Mouse (Mus musculus) stomach, postnatal 0 days (tissue): ENCODE measurements at regions not wholly inside any gene's neighbourhood (a gene's known extent, or its start where the extent isn't known, plus 50 kb on each side); places are given as distances from the start of the nearest gene placed in this dataset.

Source experiments
- ATAC-seq: fragments of 200-750 bp; cut with Nextera tagmentation; 2 replicates; pipeline ENCODE4 v1.8.0; 2017; ENCODE audit not compliant: low FRiP score, low TSS enrichment
- DNase-seq: peaks from one replicate; pipeline ENCODE4 v3.0.0-alpha.2; 2016; ENCODE audit warnings: low spot score
- H3K27ac ChIP-seq: fragments of 300-500 bp; sonication (generic); replicated peaks from 2 replicates; pipeline ENCODE4 v1.5.1; 2014; ENCODE audit warnings: mild to moderate bottlenecking, control low read depth
- H3K27me3 ChIP-seq: fragments of 300-500 bp; sonication (generic); 2 replicates; pipeline ENCODE4 v1.6.1; 2014; ENCODE audit warnings: low read length; ENCODE audit not compliant: control insufficient read depth, insufficient read depth
- H3K36me3 ChIP-seq: fragments of 300-500 bp; sonication (generic); 2 replicates; pipeline ENCODE4 v1.6.1; 2014; ENCODE audit warnings: low read length, mixed read lengths; ENCODE audit not compliant: control insufficient read depth, insufficient read depth
- H3K4me1 ChIP-seq: fragments of 300-500 bp; sonication (generic); replicated peaks from 2 replicates; pipeline ENCODE4 v1.6.1; 2014; ENCODE audit warnings: antibody characterized with exemption; ENCODE audit not compliant: control insufficient read depth, insufficient read depth
- H3K4me2 ChIP-seq: fragments of 300-500 bp; sonication (generic); replicated peaks from 2 replicates; pipeline ENCODE4 v1.6.1; 2014; ENCODE audit warnings: low read depth, mild to moderate bottlenecking, control low read depth, moderate library complexity
- H3K4me3 ChIP-seq: fragments of 300-500 bp; sonication (generic); 2 replicates; pipeline ENCODE4 v1.5.1; 2014; ENCODE audit warnings: low read depth, low read length, control low read depth
- H3K9ac ChIP-seq: fragments of 300-500 bp; sonication (generic); 2 replicates; pipeline ENCODE4 v1.6.1; 2014; ENCODE audit warnings: mild to moderate bottlenecking, low read length, control low read depth, mixed read lengths
- H3K9me3 ChIP-seq: fragments of 300-500 bp; sonication (generic); 2 replicates; pipeline ENCODE4 v1.6.1; 2016; ENCODE audit warnings: low read length; ENCODE audit not compliant: control insufficient read depth
- CTCF ChIP-seq: IDR thresholded peaks from 2 replicates; pipeline ENCODE4 v1.5.1; 2016; ENCODE audit warnings: antibody characterized with exemption, low read depth, mild to moderate bottlenecking, moderate library complexity
- EP300 ChIP-seq: optimal IDR thresholded peaks from 2 replicates; pipeline ENCODE3; 2016; ENCODE audit warnings: antibody characterized with exemption
- WGBS: fragments of 180-500 bp; shearing (Covaris S2); extraction: QIAGEN DNeasy Blood & Tissue Kit; methylation state at CpG from one replicate; pipeline ENCODE4 v1.1.7; 2014; 5-methylcytosine and 5-hydroxymethylcytosine counted together

GRCm38 (mm10) chr8:42219857-42220600 lies 803.2 kb upstream of the Frg1 start:
- H3K27ac ChIP-seq = no peak overlapping the region
- H3K9me3 ChIP-seq = no peaks in the 10 kb centered on the region
- no peaks in the 10 kb centered on the region for H3K27me3 ChIP-seq
- 52% methylated on average over 2 of the region's 2 CpGs for WGBS
- DNase-seq = no peak
- no peaks in the 10 kb centered on the region for H3K4me1 ChIP-seq
- H3K9ac ChIP-seq = no peak overlapping the region
- H3K4me3 ChIP-seq = no peak overlapping the region
- no peak overlapping the region for H3K4me2 ChIP-seq
- TF ChIP-seq EP300 (no peak), CTCF (no peak)
- H3K36me3 ChIP-seq = no peaks in the 10 kb centered on the region
- ATAC-seq = no peak

- Histone ChIP-seq H3K4me3 (no peak overlapping the region), H3K27me3 (no peaks in the 10 kb centered on the region), H3K9ac (no peak overlapping the region), H3K9me3 (no peaks in the 10 kb centered on the region), H3K4me1 (no peaks in the 10 kb centered on the region), H3K4me2 (no peak overlapping the region), H3K36me3 (no peaks in the 10 kb centered on the region), H3K27ac (no peak overlapping the region)
- DNase-seq (no peak), ATAC-seq (no peak)
- WGBS = 45% methylated on average over 2 of the region's 2 CpGs
- TF ChIP-seq EP300 (no peak), CTCF (peak; percentile 44)
Measured at GRCm38 (mm10) chr8:42210943-42211342, 794.1 kb upstream of the Frg1 start.

GRCm38 (mm10) chr8:42209989-42210388 lies 793.1 kb upstream of the Frg1 start:
- H3K4me1 ChIP-seq = no peaks in the 10 kb centered on the region
- DNase-seq = no peak
- H3K27me3 ChIP-seq = no peaks in the 10 kb centered on the region
- H3K36me3 ChIP-seq = no peaks in the 10 kb centered on the region
- ATAC-seq = no peak
- no peak overlapping the region for H3K4me2 ChIP-seq
- H3K27ac ChIP-seq = no peak overlapping the region
- H3K9me3 ChIP-seq = no peaks in the 10 kb centered on the region
- no peak overlapping the region for H3K4me3 ChIP-seq
- TF ChIP-seq CTCF (no peak), EP300 (no peak)
- no peak overlapping the region for H3K9ac ChIP-seq

GRCm38 (mm10) chr8:42197257-42197656 lies 780.4 kb upstream of the Frg1 start:
- Histone ChIP-seq H3K36me3 (no peaks in the 10 kb centered on the region), H3K9ac (no peak overlapping the region), H3K27me3 (no peaks in the 10 kb centered on the region), H3K4me3 (no peak overlapping the region), H3K4me2 (no peak overlapping the region), H3K9me3 (no peaks in the 10 kb centered on the region), H3K27ac (no peak overlapping the region), H3K4me1 (no peaks in the 10 kb centered on the region)
- ATAC-seq (no peak), DNase-seq (no peak)
- no peak for TF ChIP-seq EP300
- 71% methylated on average over 5 of the region's 5 CpGs for WGBS

- Histone ChIP-seq H3K36me3 (no peaks in the 10 kb centered on the region), H3K9me3 (no peaks in the 10 kb centered on the region), H3K9ac (no peak overlapping the region), H3K27me3 (no peaks in the 10 kb centered on the region), H3K4me2 (no peak overlapping the region), H3K4me1 (no peaks in the 10 kb centered on the region), H3K27ac (no peak overlapping the region), H3K4me3 (no peak overlapping the region)
- 91% methylated on average over 1 of the region's 1 CpGs for WGBS
- TF ChIP-seq EP300 (no peak), CTCF (no peak)
- ATAC-seq = no peak
- DNase-seq = no peak
Measured at GRCm38 (mm10) chr8:42193902-42194550, 777.2 kb upstream of the Frg1 start.

- no peaks in the 10 kb centered on the region for H3K36me3 ChIP-seq
- ATAC-seq (peak; percentile 92), DNase-seq (peak; percentile 30)
- H3K4me1 ChIP-seq = no peaks in the 10 kb centered on the region
- no peak overlapping the region for H3K27ac ChIP-seq
- H3K4me3 ChIP-seq = no peak overlapping the region
- H3K9ac ChIP-seq = no peak overlapping the region
- TF ChIP-seq EP300 (no peak), CTCF (no peak)
- H3K9me3 ChIP-seq = no peaks in the 10 kb centered on the region
- H3K27me3 ChIP-seq = no peaks in the 10 kb centered on the region
- 26% methylated on average over 1 of the region's 1 CpGs for WGBS
- H3K4me2 ChIP-seq = no peak overlapping the region
Measured at GRCm38 (mm10) chr8:42187083-42187482, 770.2 kb upstream of the Frg1 start.
